Mouse (Mus musculus) hindbrain, postnatal 0 days (tissue): ENCODE results near the gene Zfp866. TPM values are rescaled to one million over a fixed set of nuclear protein-coding genes. Genes with fewer than 3 reads are reported as not detected.
A peak's percentile ranks its signal among the peaks of the same experiment; 100 is the strongest.

Experiments
- ATAC-seq: fragments of 200-750 bp; cut with Nextera tagmentation; 2 replicates; pipeline ENCODE4 v1.8.0; 2017; ENCODE audit warnings: mild to moderate bottlenecking, moderate TSS enrichment, moderate library complexity
- DNase-seq: peaks from one replicate; pipeline ENCODE4 v3.0.0-alpha.2; 2015; ENCODE audit warnings: low spot score
- H3K27ac ChIP-seq: fragments of 300-500 bp; sonication (generic); 2 replicates; pipeline ENCODE4 v1.5.1; 2014; ENCODE audit warnings: mild to moderate bottlenecking
- H3K27me3 ChIP-seq: fragments of 300-500 bp; sonication (generic); 2 replicates; pipeline ENCODE4 v1.6.1; 2014; ENCODE audit warnings: low read length, mixed read lengths; ENCODE audit not compliant: insufficient read depth
- H3K36me3 ChIP-seq: fragments of 300-500 bp; sonication (generic); 2 replicates; pipeline ENCODE4 v1.6.1; 2014; ENCODE audit warnings: low read length, mixed read lengths; ENCODE audit not compliant: insufficient read depth
- H3K4me1 ChIP-seq: fragments of 300-500 bp; sonication (generic); 2 replicates; pipeline ENCODE4 v1.6.1; 2014; ENCODE audit warnings: antibody characterized with exemption, low read length, mixed read lengths; ENCODE audit not compliant: insufficient read depth
- H3K4me2 ChIP-seq: fragments of 300-500 bp; sonication (generic); 2 replicates; pipeline ENCODE4 v1.6.1; 2014; ENCODE audit warnings: low read depth, mild to moderate bottlenecking, low read length, moderate library complexity, mixed read lengths
- H3K4me3 ChIP-seq: fragments of 300-500 bp; sonication (generic); 2 replicates; pipeline ENCODE4 v1.5.1; 2014; ENCODE audit warnings: low read length
- H3K9ac ChIP-seq: fragments of 300-500 bp; sonication (generic); replicated peaks from 2 replicates; pipeline ENCODE4 v1.6.1; 2014; ENCODE audit warnings: mild to moderate bottlenecking, low read length, moderate library complexity, mixed read lengths
- H3K9me3 ChIP-seq: fragments of 300-500 bp; sonication (generic); 2 replicates; pipeline ENCODE4 v1.6.1; 2016; ENCODE audit warnings: low read length, mixed read lengths
- CTCF ChIP-seq: IDR thresholded peaks from 2 replicates; pipeline ENCODE4 v1.5.1; 2016; ENCODE audit warnings: antibody characterized with exemption, control low read depth, low read depth
- WGBS: fragments of 180-500 bp; shearing (Covaris S2); extraction: QIAGEN DNeasy Blood & Tissue Kit; methylation state at CpG from one replicate; pipeline ENCODE4 v1.1.7; 2014; 5-methylcytosine and 5-hydroxymethylcytosine counted together
- polyA plus RNA-seq: library from polyadenylated mRNA; unstranded; fragments of >200 nt; fragmentation: Nextera tagmentation; extraction: Ambion mirVana; gene quantifications from 2 replicates; pipeline ENCODE4 v1.2.1, GENCODE M21; 2015
- total RNA-seq: library from RNA; depleted of rRNA; stranded (reverse); fragments of >200 nt; gene quantifications from 2 replicates; pipeline ENCODE4 v1.2.3, GENCODE M21; 2014

Gene Zfp866
- total and polyA plus RNA-seq, 2 experiments from 2014 or later, result 18.5 to 38.6 TPM

DNA sequence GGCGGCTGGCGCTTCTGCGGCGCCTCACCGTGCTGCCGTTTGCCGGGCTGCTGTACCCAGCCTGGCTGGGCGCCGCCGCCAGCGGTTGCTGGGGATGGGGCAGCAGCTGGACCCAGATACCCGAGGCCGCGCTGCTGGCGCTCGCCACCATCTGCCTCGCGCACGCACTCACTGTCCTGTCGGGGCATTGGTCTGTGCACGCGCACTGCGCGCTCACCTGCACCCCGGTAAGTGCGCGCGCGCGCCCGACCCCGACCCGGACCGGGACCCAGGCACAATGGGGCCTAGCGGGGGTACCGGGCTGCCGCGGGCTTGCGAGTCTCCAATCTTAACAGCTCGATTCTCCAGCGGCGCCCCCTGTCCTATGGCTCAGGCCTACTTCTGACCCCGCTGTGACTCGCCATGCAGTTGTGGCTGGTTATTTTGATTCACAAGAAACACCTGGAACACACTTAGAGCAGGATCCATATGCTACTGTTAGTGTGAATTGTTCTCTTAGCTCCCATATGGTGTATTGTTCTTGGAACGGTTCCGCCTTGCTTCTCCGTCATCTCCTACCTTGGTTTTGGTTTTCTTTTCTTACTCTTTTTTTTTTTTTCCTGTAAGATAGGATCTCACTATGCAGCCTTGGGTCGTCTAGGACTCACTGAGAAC lies 564 bp upstream of the Zfp866 start:
- no peaks in the 10 kb centered on the region for H3K27me3 ChIP-seq
- no peak for TF ChIP-seq CTCF
- ATAC-seq, result peak; percentile 76
- peak overlapping the region; percentile 91 for H3K4me3 ChIP-seq
- WGBS, result under 1% methylated on average over 48 of the region's 48 CpGs
- peaks cover 15% of the 10 kb centered on the region; the same call in 1 of the 2 replicates for H3K4me1 ChIP-seq
- H3K4me2 ChIP-seq, result peak overlapping the region; percentile 86
- no peaks in the 10 kb centered on the region for H3K9me3 ChIP-seq
- peak overlapping the region; percentile 94 for H3K9ac ChIP-seq
- H3K27ac ChIP-seq, result peak overlapping the region; percentile 87
- peaks cover 18% of the 10 kb centered on the region for H3K36me3 ChIP-seq
- DNase-seq, result peak; percentile 52

DNA sequence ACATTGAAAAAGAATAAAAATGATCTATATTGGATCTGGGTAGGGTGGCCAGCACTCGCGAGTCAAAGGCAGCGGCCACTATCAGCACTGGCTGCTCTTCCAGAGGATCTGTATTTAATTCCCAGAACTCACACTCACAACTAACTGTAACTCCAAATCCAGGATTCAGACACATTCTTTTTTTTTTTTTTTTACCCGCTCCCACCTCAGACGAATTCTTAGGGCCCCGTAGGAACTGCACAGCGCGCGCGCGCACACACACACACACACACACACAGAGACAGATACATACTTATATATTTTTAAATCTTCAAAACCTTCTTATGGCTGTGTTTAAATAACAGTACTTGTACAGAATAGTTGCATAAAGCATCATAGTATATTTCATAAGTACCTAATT lies 614 bp downstream of the Zfp866 start:
- peaks cover 8% of the 10 kb centered on the region for H3K36me3 ChIP-seq
- peak overlapping the region; percentile 91 for H3K4me3 ChIP-seq
- H3K4me1 ChIP-seq, result peaks cover 15% of the 10 kb centered on the region; the same call in 1 of the 2 replicates
- H3K27ac ChIP-seq, result peak overlapping the region; percentile 87; the same call in 1 of the 2 replicates
- WGBS, result 37% methylated on average over 11 of the region's 11 CpGs
- H3K27me3 ChIP-seq, result no peaks in the 10 kb centered on the region
- ATAC-seq, result peak; percentile 10; the same call in 1 of the 2 replicates
- no peak for TF ChIP-seq CTCF
- H3K9ac ChIP-seq, result peak overlapping the region; percentile 94
- peak overlapping the region; percentile 86 for H3K4me2 ChIP-seq
- no peaks in the 10 kb centered on the region for H3K9me3 ChIP-seq
- DNase-seq, result no peak

DNA sequence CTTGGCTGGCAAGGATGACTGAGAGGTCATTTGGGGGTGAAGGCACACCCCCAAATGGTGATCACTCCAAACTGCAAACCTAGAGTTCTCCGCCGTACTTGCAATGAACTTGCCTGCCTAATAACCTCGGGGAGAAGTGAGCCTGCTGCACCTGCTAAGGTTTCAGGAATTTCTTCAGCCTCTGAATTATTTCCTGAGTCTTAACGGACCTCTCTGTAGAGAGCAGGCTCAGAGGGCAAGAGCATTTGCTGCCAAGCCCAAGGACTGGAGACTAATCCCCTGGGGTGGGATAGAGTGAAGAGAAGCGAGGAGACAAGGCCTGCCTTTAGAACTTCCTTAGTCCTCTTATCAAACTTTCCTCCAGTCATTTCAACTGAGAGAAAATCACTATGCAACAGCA lies 1.2 kb downstream of the Zfp866 start:
- Histone ChIP-seq H3K9ac (no peak overlapping the region), H3K4me1 (peaks cover 15% of the 10 kb centered on the region; the same call in 1 of the 2 replicates), H3K36me3 (peaks cover 2% of the 10 kb centered on the region; the same call in 1 of the 2 replicates), H3K4me3 (no peak overlapping the region), H3K9me3 (no peaks in the 10 kb centered on the region), H3K27me3 (no peaks in the 10 kb centered on the region), H3K4me2 (no peak overlapping the region), H3K27ac (no peak overlapping the region)
- DNase-seq (no peak), ATAC-seq (no peak)
- no peak for TF ChIP-seq CTCF
- WGBS, result 76% methylated on average over 5 of the region's 5 CpGs

DNA sequence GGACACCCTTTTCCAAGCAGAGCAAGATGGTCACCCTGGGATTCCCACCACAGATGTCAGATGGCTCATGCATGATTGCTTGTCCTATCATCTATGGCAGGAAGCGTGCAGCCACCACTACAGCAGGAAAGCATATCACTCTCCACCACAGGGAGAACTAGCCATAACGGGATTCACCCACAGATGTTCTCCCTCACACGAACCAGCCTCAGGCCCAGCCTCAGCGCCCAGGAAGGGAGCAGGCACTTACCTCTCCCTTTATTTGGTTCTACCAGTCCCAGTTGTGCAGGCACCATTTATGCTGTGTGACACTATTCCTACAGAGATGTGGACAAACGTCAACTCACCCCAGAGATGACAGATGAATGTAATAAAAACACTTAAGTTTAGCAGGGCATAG lies 1.9 kb downstream of the Zfp866 start:
- no peak overlapping the region for H3K4me2 ChIP-seq
- no peak for ATAC-seq
- no peaks in the 10 kb centered on the region for H3K9me3 ChIP-seq
- no peak overlapping the region for H3K9ac ChIP-seq
- H3K27ac ChIP-seq, result no peak overlapping the region
- H3K4me1 ChIP-seq, result peaks cover 15% of the 10 kb centered on the region; the same call in 1 of the 2 replicates
- 85% methylated on average over 5 of the region's 5 CpGs for whole genome bisulfite sequencing
- DNase-seq, result no peak
- no peak for TF ChIP-seq CTCF
- H3K36me3 ChIP-seq, result no peaks in the 10 kb centered on the region
- no peaks in the 10 kb centered on the region for H3K27me3 ChIP-seq
- no peak overlapping the region for H3K4me3 ChIP-seq

- no peak overlapping the region for H3K27ac ChIP-seq
- H3K4me1 ChIP-seq, result peaks cover 4% of the 10 kb centered on the region
- no peak overlapping the region for H3K4me3 ChIP-seq
- 73% methylated on average over 10 of the region's 12 CpGs for WGBS
- H3K36me3 ChIP-seq, result no peaks in the 10 kb centered on the region
- H3K4me2 ChIP-seq, result no peak overlapping the region
- ATAC-seq, result no peak
- no peak overlapping the region for H3K9ac ChIP-seq
- H3K27me3 ChIP-seq, result no peaks in the 10 kb centered on the region
- no peaks in the 10 kb centered on the region for H3K9me3 ChIP-seq
- DNase-seq, result no peak
- TF ChIP-seq CTCF, result no peak
Measured at GRCm38 (mm10) chr8:69777111-69777510, 13.9 kb downstream of the Zfp866 start.

DNA sequence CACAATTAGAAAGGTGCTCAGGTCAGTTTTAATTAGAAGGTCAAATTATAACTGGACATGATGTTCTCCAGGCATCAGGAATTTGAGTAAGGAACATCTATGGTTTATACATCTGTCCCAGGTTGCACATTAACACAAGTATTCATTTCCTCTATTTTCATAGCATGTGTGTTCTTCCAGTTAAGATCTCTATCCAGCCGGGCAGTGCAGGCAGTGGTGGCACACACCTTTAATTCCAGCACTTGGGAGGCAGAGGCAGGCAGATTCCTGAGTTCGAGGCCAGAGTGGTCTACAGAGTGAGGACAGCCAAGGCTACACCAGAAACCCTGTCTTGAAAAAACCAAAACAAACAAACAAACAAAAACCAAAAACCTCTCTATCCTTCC lies 15.8 kb downstream of the Zfp866 start:
- Histone ChIP-seq H3K9me3 (no peaks in the 10 kb centered on the region), H3K4me3 (peak overlapping the region; percentile 83), H3K36me3 (no peaks in the 10 kb centered on the region), H3K4me1 (peaks cover 8% of the 10 kb centered on the region), H3K4me2 (peak overlapping the region; percentile 41), H3K27ac (peak overlapping the region; percentile 100), H3K27me3 (no peaks in the 10 kb centered on the region), H3K9ac (peak overlapping the region; percentile 90)
- DNase-seq, result no peak
- no peak; the same call in 1 of the 2 replicates for ATAC-seq
- TF ChIP-seq CTCF, result no peak
- 69% methylated on average over 2 of the region's 2 CpGs for WGBS

- H3K36me3 ChIP-seq, result no peaks in the 10 kb centered on the region
- WGBS, result 0% methylated on average over 41 of the region's 41 CpGs
- peak within 1 kb of the TSS; percentile 90 for H3K9ac ChIP-seq
- H3K4me3 ChIP-seq, result peak within 1 kb of the TSS; percentile 83
- DNase-seq (peak; percentile 98), ATAC-seq (peak; percentile 99)
- peaks cover 8% of the 10 kb centered on the region for H3K4me1 ChIP-seq
- H3K4me2 ChIP-seq, result peak within 1 kb of the TSS; percentile 69
- TF ChIP-seq CTCF, result no peak
- no peaks in the 10 kb centered on the region for H3K27me3 ChIP-seq
- H3K27ac ChIP-seq, result peak within 1 kb of the TSS; percentile 100
- H3K9me3 ChIP-seq, result no peaks in the 10 kb centered on the region
Measured at GRCm38 (mm10) chr8:69774503-69775148, 16.4 kb downstream of the Zfp866 start, which contains the start of gene Gm20422. Gm20422 (minus strand) TSS chr8:69774886.
